Comparison of ENCODE assay signal across 9 mouse cellular contexts in the genomic region with DNA sequence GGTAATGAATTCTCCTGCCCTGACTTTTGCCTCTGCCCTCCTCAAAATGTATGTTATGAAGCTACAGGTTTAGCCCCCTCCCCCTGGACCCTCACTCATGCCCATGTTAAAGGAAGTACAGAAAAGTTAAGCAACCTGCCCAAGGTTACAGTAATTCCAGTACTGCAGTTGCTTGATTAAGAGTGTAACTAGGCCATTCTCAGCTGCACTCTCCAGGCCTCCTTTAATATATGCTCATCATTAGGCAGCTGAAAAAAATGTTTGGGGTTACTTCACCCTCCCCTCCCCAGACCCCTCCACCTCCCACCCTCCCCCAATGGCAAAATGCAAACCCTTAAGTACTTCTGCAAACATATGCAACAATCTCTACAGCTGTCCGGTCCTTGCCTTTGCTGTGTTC.
DNase-seq lines count a peak whose midpoint lies in the region; ATAC-seq and TF ChIP-seq lines count a peak whose summit lies in the region.
"Had no signal": no experiment of that assay in that cellular context is flagged by ENCODE, and none has a peak within 500 bp of the region (broad histone marks: within the 10 kb centered on the region; RNA-seq: fewer than 3 reads in every experiment).

No protein-coding gene starts in this region.

- 90% methylated on average over 1 of the region's 1 CpGs for WGBS in kidney, adult 2 months
- 60% methylated on average over 1 of the region's 1 CpGs for WGBS in stomach, postnatal 0 days

- TF ChIP-seq EP300 in stomach, postnatal 0 days (optimal IDR thresholded peaks at IDR 0.05), result no peak

- H3K27me3 ChIP-seq in kidney, adult 2 months (replicated peaks; ENCODE audit: control insufficient read depth, insufficient read depth, low read length), result no peaks in the 10 kb centered on the region
- H3K27me3 ChIP-seq in testis, adult 2 months (ENCODE audit: control insufficient read depth, insufficient read depth, low read length), result no peaks in the 10 kb centered on the region
- H3K27me3 ChIP-seq in stomach, postnatal 0 days (ENCODE audit: control insufficient read depth, insufficient read depth, low read length), result no peaks in the 10 kb centered on the region
- H3K27me3 ChIP-seq: stomach, embryonic 15.5 days had no signal

- H3K4me1 ChIP-seq in kidney, adult 2 months (ENCODE audit: control insufficient read depth, insufficient read depth, low read length), result no peaks in the 10 kb centered on the region
- H3K4me1 ChIP-seq in testis, adult 2 months (ENCODE audit: control insufficient read depth, insufficient read depth, low read length), result no peaks in the 10 kb centered on the region
- no peaks in the 10 kb centered on the region for H3K4me1 ChIP-seq in stomach, postnatal 0 days (replicated peaks; ENCODE audit: control insufficient read depth, insufficient read depth)

- no peaks in the 10 kb centered on the region for H3K36me3 ChIP-seq in kidney, adult 2 months (ENCODE audit: control insufficient read depth, insufficient read depth, low read length)
- H3K36me3 ChIP-seq in testis, adult 2 months (ENCODE audit: control insufficient read depth, insufficient read depth, low read length), result no peaks in the 10 kb centered on the region
- H3K36me3 ChIP-seq in stomach, postnatal 0 days (ENCODE audit: control insufficient read depth, insufficient read depth, low read length), result no peaks in the 10 kb centered on the region
- H3K36me3 ChIP-seq: stomach, embryonic 15.5 days had no signal

- TF ChIP-seq POLR2A in kidney, adult 2 months (IDR thresholded peaks at IDR 0.05; ENCODE audit: low read depth, low read length), result no peak
- no peak for TF ChIP-seq POLR2A in testis, adult 2 months (IDR thresholded peaks at IDR 0.05; ENCODE audit: control insufficient read depth, low read depth, low read length)

- H3K27ac ChIP-seq in kidney, adult 2 months (ENCODE audit: insufficient read depth, low read depth, low read length), result peak overlapping the region; percentile 63; the same call in 1 of the 2 replicates
- peak overlapping the region; percentile 49 for H3K27ac ChIP-seq in testis, adult 2 months (ENCODE audit: control insufficient read depth, insufficient read depth, low read depth, low read length)
- 0 out of 2 replicates have a peak overlapping the region, but pooled peaks have one; percentile 8 for H3K27ac ChIP-seq in stomach, postnatal 0 days (replicated peaks)

- no peak for ATAC-seq in stomach, postnatal 0 days (ENCODE audit: low FRiP score, low TSS enrichment)

- DNase-seq in adrenal gland, postnatal 10 days, result peak; percentile 13
- DNase-seq in adrenal gland, adult 2 months, result no peak
- DNase-seq in kidney, adult 2 months, result no peak
- no peak for DNase-seq in kidney, postnatal 10 days
- no peak for DNase-seq in testis, postnatal 14 days (ENCODE audit: low spot score)
- no peak for DNase-seq in stomach, postnatal 0 days (ENCODE audit: low spot score)
- DNase-seq in adipocyte (ENCODE audit: low spot score), result no peak

- H3K4me2 ChIP-seq in stomach, postnatal 0 days (replicated peaks; ENCODE audit: low read depth), result no peak overlapping the region
- H3K4me2 ChIP-seq: stomach, embryonic 15.5 days had no signal

- no peak overlapping the region for H3K4me3 ChIP-seq in kidney, adult 2 months (ENCODE audit: insufficient read depth, low read depth, low read length)
- no peak overlapping the region for H3K4me3 ChIP-seq in testis, adult 2 months (ENCODE audit: control insufficient read depth, low read depth, low read length)
- H3K4me3 ChIP-seq in stomach, postnatal 0 days (ENCODE audit: low read depth, low read length), result no peak overlapping the region
- H3K4me3 ChIP-seq: stomach, embryonic 15.5 days had no signal

- TF ChIP-seq CTCF in kidney, adult 2 months (conservative IDR thresholded peaks at IDR 0.05; ENCODE audit: insufficient read depth, insufficient read length, low read depth, low read length), result no peak
- TF ChIP-seq CTCF in testis, adult 2 months (IDR thresholded peaks at IDR 0.05; ENCODE audit: control insufficient read depth, insufficient read depth, insufficient replicate concordance, low read depth, low read length), result no peak
- TF ChIP-seq CTCF in stomach, postnatal 0 days (IDR thresholded peaks at IDR 0.05; ENCODE audit: low read depth), result no peak

- H3K9me3 ChIP-seq in stomach, postnatal 0 days (ENCODE audit: control insufficient read depth, low read length), result no peaks in the 10 kb centered on the region
- H3K9me3 ChIP-seq: stomach, embryonic 15.5 days had no signal

- H3K9ac ChIP-seq in stomach, postnatal 0 days (ENCODE audit: low read length), result no peak overlapping the region
- H3K9ac ChIP-seq: stomach, embryonic 15.5 days had no signal

Comparison
In these comparisons a context has a peak if more than half of its experiments do, and no peak if none do; other contexts are left out.
1. H3K27ac ChIP-seq: peak in every context shown above with its lines; median percentile 63 in kidney, adult 2 months; 49 in testis, adult 2 months; 8 in stomach, postnatal 0 days.